Mouse (Mus musculus) urinary bladder, adult 2 months (tissue): ENCODE data around the gene Adamtsl5. TPM values are rescaled to one million over a fixed set of nuclear protein-coding genes. Genes with fewer than 3 reads are reported as not detected.

Experiments
- DNase-seq: peaks from one replicate; pipeline ENCODE4 v3.0.0; 2022; ENCODE audit warnings: low spot score
- polyA plus RNA-seq: library from polyadenylated mRNA; depleted of rRNA; stranded (reverse); fragments of >200 nt; gene quantifications from 2 replicates; pipeline ENCODE4 v1.2.3, GENCODE M21; 2012

Adamtsl5 gene
- polyA plus RNA-seq, 1 experiment = 65.7 TPM

DNA sequence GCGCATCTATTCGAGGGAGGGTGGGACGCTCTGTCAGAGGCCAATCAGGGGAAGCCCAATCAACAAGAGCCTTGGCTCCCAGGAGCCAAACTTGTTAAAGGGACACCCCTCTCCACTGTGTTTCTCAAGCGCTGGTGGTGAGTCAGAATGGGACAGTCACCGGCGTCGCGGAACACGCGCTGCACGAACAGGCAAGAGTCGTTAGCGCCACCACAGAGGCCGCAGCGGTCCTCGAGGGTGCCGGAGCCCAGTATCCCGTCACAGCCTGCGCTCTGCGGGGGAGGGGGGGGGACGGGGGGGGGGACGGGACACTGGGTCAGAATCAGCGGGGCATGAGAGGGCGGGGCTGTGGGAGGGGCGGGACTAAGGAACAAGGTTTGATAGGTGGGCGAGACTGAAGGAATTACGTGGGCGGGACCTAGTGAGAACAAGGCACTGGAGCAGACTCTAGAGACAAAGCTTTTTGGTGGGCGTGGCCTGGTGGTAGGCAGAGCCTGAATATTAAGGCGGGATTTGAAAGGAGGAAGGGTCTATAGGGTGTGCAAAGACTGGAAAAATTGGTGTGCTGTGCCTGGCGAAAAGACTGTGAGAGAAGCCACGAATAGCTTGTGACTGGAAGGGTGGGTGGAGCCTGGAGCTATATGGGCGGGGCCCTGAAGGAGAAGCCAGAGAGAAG, 5.3 kb downstream of the Adamtsl5 start:
- no peak for DNase-seq

DNA sequence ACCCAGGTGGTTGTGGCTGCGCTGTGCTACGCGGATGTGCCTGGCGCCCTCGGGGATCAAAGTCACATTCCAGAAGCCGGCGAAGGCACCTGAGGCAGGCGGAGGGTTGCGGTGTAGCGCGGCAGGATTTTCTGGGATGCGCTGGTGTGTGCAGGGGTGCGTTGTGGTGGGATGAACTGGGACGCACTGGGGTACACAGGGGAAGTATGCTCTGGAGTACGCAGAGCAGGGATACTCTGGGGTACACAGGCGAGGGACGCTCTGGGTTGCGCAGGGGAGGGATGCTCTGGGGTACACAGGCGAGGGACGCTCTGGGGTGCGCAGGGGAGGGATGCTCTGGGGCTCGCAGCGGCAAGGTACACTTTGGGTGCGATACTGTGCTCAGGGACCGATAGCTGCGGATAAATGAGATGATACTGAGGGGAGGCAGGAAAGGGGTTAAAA, 5.9 kb downstream of the Adamtsl5 start:
- no peak for DNase-seq

DNA sequence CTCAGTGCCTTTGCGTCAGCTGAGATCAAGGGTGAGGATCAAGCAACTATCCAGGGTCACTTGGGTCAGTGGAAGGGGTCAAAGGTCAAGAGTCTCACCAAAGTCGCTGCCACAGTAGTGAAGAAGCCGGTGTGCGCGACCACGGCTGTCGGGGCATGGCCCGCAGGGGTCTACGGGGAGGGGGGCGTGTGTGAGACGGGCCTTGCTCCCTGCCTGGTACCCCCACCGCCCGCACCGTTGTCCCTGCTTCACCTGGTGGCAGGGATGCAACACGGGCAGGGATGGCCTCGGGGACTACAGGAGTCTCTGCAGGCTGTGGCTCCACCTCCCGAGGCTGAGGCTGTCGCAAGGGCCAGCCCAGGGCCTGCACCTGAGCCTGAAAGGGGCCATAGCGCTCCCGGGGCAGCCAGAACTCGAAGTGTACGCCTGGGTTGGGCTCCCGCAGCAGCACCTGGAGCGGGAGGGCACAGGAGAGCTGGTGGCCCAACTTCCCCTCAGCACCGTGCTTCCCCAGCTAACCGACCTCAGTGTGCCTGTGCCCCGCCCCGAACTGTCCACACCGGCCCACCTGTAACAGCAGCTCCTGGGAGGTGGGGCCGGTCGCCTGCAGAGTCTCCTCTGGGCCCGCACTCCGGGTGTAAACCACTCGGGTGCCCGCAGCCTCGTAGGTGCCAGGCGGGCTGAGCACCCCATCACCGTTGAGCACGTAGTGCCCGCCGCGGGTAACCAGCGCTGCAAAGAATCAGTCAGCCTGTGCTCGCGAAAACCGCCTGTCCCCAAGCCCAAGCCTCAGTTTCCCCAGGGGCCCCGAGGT, 6.5 kb downstream of the Adamtsl5 start:
- no peak for DNase-seq

DNA sequence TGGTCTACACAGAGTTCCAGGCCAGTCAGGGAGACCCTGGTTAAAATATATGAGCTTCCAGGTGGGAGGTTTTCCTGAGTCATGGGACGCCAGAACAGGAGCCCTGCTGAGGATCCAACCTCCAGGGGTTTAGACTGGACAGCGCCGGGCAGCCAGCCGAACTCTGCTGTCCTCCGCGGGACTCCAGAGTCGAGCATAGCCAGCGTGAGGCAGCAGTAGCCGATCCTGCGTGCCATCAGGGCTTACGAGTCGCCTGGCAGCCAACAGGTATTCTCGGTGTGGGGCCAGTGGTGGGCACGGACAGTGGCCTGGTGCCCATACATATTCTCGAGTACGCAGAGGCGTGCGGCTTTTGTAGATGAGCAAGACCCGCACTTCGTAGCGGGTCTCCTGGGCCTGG, 7.2 kb downstream of the Adamtsl5 start:
- no peak for DNase-seq

DNA sequence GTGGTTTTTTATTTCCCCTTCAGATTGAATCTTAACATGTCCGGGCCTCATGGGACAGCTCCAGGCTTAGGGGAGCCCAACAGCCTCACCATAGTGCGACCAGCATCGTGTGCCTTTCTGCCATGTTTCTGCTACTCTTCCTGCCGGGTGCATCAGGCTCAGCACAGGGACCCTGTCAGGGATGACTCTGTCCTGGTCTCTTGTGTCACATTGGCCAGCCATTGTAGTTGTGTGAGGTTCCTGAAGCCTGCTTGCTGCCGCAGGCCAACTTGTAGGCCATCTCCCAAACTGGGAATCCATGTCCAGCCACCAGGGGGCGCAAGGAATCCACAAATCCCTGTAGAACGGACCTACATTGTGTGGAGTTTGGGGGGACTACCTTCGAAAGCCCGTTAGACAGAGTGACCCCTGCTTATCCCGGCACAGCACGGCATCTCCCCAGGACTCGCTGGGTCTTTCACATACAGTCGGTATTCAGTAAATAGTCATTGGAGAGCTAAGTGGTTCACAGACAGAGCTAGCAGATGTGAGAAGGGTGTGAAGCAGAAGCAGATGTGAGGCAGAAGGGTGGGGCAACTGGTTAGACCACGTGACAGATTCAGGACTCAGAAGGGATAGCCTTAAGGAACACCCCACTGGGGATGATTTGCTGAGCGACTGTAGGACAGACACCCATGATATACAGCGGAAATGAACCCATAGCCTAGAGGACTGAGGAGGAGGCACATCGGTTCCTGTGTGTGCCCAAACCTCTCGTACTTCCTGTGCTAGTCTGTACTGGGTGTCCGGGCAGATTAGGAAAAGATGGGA, 8.1 kb downstream of the Adamtsl5 start:
- DNase-seq = peak; percentile 85

DNA sequence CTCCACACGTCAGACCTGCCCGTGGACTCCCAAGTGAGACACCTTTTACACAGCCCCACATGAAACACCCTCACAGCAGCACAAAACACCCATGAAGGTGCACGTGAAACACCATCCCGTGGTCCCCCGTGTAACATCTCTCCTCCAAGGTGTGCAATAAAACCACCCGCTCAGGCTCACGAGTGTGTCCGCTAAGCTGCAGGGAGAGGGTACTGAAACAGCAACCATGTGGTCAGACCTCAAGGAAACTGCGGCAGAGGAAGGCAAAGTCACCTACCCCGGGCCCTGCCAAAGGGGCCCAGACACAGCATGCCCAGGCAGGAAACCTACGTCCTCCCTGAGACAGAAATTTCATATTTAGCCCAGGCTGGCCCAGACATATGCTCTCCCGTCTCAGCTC, 11.9 kb downstream of the Adamtsl5 start:
- no peak for DNase-seq

DNA sequence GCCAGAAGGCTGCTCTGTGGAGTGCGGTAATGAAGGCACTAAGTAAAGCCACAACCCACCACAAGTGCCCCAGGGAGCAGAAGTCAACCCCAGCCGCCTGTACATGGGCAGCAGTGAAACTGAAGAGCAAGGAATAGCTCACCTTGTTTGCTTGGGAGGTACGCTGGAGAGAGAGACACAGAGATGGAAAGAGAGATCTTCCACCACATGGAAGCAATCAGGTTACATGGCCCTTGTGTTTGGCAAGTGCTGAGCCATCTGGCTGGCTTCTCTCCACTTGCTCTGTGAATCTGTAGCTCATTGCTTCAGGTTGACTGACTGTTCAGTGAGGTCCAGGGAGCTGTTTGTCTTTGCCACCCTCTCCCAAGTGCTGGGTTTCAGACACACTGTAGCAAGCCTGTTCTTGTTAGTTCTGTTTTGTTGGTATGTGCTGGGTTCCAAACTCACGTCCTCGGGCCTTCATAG, 15.7 kb downstream of the Adamtsl5 start:
- DNase-seq = no peak

DNA sequence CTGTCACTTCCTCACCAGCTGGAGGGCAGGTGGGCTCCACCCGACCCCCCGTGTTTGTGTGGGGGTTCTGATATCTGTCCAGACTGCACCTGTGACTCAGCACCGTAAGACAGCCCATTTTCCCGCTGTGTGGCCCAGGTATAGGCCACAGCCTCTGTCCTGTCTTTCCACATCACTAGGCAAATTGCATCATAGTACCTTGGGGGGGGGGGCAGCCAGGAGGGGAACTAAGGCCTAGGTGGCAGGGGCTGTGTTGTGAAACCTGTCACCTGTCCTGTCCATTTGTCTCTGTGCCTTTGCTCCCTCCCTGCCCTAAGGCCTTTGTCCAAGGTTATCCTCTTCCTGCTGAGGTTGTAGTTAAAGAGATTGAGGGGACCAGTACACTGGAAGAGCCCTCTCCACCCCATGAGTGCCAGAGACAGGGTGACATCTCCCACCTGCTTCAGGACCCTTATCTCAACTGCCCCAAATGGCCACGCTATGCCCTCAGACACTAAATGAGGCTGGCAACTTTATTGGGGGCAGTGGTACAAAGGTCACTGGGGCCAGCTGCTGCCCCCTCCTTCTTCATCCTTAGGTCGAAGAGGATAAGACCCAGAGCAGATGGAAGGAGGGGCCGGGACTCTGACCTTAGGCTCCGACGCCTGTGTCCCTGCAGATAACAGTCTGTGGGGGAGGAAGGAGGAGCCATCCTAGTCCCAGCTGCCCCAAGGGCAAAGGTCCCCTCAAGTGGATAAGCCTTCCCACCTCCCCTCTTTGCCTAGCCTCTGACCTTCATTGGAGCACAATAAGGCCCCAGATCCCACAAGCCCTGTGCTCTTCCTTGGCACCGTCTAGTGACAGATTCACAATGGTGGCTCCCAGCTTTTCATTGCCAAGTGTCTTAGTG, 16.3 kb downstream of the Adamtsl5 start:
- no peak for DNase-seq

DNA sequence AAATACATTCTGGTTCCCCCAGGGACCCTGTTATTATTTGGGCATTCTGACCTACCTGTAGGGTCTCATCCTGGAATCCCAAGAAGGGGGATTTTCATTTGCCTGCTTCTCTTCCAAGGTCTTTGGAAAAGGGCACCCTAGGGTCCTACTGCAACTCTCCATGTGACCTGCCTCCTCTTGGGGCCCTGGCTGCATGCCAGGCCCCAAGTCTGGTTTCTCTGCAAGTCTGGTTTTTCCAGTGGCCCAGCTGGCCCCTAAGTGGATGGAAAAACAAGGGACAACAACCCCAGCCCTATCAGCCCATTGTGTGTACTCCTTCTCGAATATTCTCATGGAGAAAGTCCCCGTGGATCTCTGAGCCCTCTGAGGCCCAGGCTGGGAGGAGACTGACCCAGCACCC, 17.3 kb downstream of the Adamtsl5 start:
- DNase-seq = no peak

DNA sequence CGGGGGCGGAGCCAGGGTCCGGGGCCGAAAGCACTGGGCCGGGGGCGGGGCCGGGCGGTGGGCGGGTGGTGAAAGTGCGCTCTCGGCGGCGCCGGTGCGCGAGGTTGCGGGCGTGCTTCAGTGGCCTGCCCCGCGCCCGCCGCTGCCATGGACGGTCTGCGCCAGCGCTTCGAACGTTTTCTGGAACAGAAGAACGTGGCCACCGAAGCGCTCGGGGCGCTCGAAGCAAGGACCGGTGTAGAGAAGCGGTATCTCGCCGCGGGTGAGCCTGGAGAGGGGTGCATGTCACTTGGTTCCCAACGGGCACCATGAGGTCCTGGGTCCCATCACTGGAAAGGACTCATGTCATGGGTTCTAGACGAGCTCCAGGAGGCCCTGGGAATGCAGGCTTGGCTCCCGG, 18.1 kb downstream of the Adamtsl5 start:
- DNase-seq = no peak

DNA sequence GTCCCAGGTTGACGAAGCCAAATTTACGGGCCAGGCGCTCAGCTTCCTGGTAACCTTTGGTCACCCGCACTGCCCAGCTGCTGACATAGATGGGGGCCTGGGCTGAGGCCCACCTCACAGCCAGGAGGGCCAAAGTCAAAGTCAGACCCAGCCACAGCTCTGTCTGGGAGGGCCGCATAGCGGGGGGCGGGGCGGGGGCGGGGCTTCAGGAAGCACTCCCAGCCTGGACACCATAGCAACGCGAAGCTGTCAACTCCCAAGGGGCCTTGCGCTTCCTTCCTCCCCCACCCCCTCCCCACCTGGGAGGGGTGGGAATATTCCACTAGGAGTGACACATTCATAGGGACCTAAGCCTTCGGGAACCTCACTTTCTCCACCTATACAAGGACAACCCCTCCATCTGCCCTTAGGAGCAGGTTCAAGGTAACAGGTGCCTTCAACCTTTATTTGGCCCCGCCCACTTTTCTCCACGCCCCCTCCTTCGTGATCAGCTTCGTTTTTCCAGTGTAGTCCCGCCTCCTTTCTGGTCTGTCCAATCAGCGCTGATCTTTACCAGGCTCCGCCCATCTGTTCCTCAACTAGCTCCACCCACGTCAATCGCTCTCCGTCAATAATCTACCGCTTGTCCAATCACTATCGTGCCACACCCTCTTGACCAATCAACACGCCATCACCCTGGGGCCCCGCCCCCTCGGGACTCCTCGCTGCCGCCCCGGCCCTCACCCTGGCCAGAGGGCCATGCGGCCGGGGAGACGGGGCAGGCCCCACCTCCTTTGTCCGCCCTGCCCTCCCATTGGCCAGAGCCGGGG, 18.7 kb downstream of the Adamtsl5 start, which contains the start of the genes Pcsk4 and Reep6:
Gene Pcsk4 (minus strand): TSS at position 226 of the 809 bp plus-strand sequence.
Gene Reep6 (plus strand): TSS at position 681 of the 809 bp plus-strand sequence.
- peak; percentile 90 for DNase-seq

DNA sequence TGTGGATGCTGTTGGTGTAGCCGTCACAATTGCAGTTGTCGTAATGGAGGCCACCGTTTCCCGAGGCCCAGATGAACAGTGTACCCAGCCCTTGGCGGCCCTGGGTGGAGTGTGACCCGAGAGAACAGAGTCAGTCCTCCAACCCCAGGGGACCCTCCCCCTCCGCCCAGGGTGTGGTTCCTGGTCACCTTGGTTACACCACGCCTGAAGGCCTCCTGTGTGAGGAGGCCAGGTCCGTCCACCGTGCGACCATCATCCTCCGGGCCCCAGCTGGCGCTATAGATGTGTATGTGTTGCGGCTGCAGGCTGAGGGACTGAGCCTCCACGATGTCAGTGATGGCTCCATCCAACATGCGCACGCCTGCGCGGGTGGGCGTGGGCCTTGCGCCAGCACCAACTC, 23.2 kb downstream of the Adamtsl5 start:
- no peak for DNase-seq

DNA sequence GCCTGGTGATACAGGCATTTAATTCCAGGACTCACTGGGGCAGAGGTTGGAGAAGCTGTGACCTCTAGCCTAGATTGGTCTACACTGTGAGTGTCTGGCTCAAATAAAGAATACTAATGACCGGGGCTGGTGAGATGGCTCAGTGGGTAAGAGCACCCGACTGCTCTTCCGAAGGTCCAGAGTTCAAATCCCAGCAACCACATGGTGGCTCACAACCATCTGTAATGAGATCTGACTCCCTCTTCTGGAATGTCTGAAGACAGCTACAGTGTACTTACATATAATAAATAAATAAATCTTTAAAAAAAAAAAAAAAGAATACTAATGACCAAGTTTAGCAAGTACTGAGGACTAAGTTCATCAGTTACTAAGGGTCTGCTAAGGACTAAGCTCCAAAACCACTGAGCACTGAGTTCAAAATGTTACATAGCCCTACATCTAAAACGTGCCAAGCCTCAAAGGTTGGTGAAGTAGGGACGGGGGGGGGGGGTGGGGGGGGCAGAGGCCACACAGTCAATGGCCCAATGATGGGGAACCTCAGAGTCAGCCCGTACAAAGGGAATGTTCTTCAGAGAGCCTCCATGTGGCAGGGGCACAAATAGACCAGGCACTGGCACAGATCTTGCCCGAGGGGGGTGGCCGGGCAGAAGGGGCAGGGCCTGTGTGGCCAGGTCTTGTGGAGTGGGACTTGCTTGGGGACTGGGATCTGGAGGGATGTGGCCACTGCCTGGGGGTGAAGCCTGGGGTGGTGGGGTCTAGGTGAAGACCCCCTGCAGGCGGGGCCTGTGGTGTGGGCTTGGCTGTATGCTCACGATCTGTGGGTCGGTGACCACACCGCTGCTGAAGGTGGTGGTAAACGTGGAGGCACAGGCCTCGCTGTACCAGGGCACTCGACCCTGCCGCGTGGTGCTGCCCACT, 23.8 kb downstream of the Adamtsl5 start:
- no peak for DNase-seq

DNA sequence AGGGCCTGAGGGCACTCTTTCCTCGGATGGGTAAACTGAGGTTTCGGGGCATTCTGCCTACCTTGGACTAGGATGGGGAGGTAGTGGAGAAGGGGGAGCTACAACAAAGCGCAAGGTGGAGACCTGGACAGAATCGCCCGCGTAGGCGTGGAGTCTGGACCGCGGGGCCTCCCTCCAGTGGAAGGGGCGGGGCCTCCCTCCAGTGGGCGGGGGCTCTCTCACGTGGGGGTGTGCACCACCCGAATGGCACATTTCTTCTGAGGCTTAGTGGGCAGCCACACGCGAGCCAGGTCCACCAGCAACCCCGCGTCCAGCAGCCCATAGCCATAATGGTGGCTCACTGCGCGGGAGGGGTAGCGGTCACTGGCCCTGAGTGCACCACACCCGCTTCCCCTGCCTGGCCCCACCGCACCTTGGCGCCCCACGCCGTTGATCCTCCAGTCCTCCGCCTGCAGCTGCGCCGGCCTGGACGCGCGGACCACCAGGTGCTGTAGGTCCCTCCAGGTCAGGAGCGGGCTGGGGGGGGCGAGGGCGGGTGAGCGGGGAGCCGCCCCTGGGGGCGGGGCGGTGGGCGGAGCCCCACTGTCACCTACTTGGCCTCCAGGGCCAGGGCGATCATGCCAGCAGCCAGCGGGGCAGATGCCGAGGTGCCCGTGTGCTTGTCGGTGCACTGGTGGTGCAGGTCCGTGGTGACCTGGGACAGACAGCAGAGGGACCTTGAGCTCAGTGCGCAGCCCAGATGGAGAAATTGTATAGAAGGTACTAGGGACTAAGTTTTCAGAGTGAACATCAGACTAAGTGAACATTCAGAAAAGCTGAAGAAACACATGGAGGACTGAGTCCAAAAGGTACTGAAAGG, 24.7 kb downstream of the Adamtsl5 start:
- DNase-seq = peak; percentile 67

DNA sequence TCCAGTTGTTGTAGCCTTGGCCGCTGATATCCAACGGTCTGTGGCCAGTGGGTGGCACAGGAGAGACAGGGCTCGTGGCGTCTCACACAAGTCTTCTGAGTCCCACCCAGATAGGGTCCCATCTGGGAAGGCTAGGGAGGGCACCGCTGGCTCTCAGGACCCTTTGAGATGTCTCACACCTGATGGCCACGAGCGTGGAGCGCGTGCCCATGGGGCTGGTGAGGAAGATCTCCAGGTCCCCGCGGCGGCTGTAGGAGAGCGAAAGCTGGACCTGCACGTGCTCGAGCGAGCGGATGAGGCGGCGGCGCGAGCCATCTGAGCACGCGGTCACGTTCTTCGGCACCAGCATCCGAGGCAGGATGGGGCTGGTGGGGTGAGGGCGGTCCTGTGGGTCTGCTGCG, 25.4 kb downstream of the Adamtsl5 start:
- DNase-seq = no peak

DNA sequence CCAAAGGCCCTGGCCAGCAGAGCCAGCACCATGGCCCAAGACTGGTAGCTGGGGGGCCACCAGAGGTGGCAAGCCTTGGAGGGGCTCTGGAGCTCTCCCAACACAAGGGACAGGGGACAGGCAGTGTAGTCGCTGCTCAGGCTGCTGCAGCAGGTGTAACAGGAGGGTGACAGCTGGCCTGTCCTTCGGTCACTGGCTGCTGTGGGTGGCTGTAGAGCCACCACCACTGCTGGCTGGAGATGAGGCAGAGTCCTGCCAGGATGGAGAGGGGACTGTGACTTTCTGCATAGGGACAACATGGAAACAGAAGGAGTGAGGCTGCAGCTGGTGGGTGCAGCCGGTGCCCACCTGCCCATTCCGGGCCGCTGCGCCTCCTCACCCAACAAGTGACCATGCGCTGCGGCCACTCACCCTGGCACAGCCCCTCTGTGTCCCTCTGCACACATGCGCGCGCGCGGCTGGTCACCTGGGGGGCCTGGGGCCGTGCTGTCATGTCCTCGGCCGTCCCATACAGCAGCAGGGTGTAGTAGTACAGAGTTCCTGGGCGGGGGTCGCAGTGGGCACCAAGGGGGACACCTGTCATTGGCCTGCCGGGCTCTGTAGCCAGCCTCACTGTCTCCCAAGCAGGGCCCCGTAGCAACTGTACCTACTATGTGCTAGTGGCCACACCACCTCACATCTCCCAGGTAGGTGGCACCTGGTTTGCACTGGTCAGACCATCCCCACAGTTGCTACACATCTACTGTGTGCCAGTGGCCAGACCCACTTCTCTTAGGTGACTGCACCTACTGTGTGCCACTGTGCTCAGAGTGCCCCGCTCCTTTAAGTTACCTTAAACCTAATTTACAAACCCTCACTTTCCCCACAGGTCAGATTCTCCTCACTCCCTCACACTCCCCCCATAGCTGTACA, 26.3 kb downstream of the Adamtsl5 start:
- no peak for DNase-seq

DNA sequence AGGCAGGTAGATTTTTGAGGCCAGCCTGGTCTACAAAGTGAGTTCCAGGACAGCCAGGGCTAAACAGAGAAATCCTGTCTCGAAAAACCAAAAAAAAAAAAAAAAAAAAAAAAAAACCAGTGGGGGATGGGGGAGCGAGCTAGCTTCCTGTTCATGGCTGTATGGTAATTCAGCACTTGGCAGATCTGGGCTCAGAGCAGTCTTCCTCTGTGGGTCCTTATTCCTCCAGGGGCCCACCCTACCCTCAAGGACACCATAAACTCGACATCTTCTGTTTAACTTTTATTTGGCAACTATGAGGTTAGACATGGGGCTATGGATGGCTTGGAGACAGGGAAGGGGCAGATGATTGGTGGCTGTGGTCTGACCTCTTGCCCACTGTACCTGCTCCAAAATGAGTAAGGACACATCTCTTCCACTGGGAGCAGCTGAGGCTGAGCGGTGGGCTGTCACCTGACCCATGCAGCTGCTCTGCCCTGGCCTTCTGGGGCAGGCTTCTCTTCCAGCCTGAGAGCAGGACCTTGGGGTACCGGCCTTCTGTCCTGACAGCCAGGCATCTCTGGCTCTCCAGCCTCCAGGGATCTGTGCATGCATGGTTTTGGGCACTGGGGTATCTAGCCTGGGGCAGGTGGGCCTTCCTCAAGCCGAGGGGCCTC, 27.1 kb downstream of the Adamtsl5 start:
- DNase-seq = no peak
